Mouse (Mus musculus) E14TG2a.4 (cell line): ENCODE measurements around the gene Cldnd1.

ENCODE experiments used
- CTCF ChIP-seq: conservative IDR thresholded peaks from 2 replicates; pipeline ENCODE4 v1.5.1; 2014; ENCODE audit warnings: low read length
- POU5F1 ChIP-seq: IDR thresholded peaks from 2 replicates; pipeline ENCODE4 v1.6.1; 2014; ENCODE audit warnings: low read length, borderline replicate concordance

- no peak for TF ChIP-seq CTCF
- TF ChIP-seq POU5F1, result no peak
Measured at GRCm38 (mm10) chr16:58685548-58686537, 41.9 kb upstream of the Cldnd1 start.
